Mouse (Mus musculus): ENCODE results near the gene Cilp. TPM values are rescaled to one million over a fixed set of nuclear protein-coding genes. Genes with fewer than 3 reads are reported as not detected.
"Not testable (repeated sequence)": the region's sequence is repeated elsewhere in the genome, so short reads cannot be mapped to it uniquely, and the experiment has no call there.

Gene Cilp
- total RNA-seq, 1 experiment from 2014 or later, result 4.3 TPM

DNA sequence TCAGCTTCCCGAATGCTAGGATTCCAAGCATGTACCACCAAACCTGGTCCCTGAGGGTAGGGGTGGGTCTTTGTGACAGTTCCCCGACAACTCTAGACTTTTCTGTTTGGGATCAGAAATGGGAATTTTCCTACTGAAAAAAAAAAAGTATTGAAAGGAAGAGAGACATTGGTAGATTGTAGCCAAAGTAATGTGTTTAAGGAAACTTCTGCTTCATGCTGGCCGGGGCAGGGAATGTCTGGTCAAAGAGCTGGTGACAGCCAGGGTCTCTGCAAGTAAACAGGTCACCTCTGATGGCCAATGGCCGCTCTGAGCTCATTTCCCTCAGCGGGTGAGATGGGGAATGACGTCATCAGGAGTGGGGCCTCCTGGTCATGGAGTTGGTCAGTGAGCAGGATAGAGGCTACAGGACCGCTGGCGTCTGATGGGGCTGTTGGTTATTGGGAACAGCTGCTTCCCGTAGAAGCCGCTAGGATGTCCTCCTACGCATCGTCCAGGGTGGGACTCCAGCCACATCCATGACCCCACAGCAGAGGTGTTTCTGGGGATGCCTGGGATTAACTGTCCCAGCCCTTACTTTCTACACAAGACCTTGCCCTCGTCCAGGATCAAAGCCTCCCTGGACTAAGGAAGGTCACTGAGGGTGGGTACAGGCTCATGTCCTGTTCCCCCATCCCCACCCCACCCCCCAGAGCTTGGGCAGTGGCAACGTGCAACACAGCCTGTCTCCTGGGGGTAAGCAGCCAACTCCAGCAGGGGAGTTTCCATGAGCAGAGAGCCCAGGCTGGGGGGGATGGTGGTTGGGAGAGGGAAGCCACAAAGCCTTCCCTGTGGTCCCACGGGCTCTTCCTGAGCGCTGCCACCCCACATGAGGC, 17.2 kb upstream of the Cilp start:
- no peak for DNase-seq

DNA sequence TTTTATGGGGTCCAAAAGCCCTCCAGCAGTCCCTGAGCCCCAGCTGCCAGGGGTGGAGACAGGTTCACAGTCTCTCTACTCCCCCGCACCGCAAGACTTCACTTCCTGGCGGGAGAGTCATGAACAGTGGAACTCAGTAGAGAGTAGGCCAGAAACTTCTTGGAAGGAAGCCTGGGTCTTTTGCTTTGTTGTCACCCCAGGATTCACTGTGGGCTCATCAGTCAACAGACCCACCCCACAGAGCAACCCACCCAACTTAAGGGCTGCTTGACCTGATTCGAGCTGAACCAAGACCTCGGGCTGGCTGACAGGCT, 16.6 kb upstream of the Cilp start:
- no peak for DNase-seq

DNA sequence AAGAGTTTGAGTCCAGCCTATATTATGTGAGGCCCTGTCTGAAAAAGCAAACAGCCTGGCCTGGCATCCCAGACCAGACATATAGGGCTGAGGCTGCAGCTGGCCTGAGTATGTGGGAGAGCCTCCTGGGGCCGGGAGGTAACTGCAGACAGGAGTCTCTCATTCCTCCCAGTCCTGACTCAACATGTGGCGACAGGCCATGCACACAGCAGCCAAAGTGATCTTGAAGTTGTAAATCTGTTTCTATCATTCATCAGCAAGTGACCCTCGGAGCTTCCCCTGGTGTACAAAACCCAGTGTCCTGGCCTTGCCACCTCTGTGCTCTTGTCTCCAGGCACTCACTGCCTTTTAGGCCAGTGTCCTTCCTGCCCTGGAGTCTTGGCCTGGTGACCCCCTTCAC, 13.0 kb upstream of the Cilp start:
- peak; percentile 63 for DNase-seq

DNA sequence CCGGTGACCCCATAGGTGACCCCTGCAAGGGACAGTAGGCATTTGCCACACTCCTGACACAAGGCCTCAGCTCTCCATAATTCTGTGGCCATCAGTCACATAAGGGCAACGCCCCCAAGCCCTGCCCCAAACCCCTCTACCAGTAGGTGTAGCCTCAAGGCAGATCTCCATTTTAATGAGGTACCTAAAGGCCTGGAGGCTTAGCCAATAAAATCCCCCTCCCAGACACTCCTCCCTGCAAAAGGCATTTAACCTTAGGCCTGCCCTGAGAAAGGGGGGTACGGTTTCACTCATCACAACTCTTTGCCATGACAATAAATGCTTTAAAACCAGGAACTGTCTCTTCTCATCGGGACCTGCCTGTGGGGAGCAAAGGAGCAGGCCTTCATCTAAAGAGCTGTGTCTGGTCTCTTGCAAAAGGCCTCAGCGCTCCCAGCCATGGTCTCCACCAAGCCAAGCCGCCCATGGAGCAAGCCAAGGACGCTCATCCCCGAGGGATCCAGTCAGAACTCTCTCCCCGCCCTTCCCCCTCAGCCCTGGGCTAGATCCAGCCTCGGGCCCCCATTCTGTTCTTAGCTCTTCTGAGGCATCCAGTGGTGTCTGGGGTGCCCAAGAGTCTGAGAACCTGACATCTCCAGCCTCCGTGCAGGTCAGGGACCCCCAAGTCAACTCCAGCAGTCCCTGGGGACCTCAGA, 8.9 kb upstream of the Cilp start:
- no peak for DNase-seq

DNA sequence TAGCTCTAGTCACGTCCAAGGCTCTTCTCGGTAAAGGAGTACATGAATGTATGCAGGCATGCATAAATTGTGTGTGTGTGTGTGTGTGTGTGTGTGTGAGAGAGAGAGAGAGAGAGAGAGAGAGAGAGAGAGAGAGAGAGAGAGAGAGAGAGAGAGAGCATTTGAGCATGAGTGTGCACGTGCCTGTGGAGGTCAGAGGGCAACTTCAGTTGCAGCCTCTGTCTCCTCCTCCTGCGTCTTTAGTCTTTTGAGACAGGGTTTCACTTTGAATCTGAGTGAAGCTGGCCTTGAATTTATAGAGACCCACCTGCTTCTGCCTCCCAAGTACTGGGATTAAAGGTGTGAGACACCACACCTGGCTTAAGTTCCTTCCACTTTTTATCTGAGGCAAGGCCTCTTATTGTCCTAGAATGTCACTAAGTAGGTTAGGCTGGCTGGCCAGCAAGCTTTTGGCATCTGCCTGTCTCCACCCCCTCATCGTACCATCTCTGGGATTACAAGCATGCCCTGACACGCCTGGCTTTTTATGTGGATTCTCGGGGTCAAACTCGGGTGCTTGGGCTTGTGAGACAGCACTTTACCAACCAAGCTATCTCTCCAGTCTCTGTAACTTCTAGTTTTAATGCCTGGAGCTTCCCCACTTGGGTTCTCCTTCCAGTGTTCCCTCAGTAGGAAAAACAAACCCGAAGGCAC, 7.6 kb upstream of the Cilp start:
- no peak for DNase-seq

DNA sequence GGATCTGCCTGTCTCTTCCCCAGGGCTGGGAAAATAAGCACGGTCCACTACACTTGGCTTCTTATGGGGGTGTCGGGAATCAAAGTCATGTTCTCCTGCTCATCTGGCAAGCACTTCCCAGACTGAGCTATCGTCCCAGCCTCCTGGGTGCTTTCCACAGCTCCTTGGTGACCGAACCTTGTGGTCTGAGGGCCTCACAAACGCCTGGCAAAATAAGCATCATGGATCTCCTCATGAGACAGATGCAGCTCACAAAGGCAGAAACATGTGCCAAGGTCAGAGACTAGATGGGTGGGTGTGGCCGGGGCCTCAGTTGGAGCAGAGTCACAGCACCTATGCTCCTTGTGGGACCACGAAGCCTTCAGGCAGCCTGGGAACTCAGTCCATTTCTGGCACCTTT, 5.6 kb upstream of the Cilp start:
- no peak for DNase-seq

DNA sequence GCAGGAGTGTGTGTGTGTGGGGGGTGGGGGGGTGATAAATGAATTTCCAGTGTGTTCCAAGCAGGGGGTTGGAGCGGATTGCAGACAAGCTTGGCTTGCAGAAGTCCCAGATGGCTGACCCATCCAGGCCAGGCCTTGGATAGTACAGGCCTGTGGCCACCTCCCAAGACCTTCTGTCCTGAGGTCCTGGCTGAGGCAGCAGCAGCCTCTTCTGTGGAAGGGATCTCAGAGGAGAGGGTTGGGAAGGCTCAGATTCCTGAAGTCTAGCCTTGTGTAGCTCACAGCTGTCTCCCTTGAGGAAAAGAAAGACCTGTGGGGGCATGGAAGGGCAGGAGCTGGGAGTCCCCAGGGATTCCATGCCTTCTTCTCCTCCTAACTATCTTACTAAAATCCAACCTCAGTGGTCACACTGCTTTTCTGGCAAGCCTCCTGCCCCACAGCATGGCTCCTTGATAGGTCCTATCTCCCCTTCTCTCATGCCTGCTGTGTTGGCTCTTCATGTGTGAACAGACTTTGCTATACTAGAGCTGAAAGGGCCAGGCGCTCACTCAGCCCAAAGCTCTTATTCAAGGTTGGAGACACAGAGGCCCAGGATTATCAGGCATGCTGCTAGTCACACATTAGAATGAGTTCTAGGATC, 3.3 kb upstream of the Cilp start:
- DNase-seq, result no peak

DNA sequence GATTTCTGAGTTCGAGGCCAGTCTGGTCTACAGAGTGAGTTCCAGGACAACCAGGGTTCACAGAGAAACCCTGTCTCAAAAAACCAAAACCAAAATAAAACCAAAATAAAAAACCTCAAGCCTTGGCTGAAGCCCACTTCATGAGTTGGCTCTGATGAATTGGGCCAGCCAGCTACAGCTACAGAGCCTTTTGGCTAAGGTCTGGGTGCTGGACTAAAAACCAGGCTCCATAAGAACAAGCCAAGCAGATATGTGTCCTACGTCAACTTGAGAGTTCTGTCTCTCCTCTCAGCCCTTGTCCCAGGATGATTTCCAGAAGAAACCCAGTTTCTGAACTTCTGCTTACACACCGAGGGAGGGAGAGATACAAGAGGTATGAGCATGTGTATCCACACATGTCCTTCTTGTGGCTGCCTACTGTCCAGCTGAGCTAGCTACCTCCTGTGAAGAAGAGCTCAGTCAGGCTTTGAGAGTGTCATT, 2.3 kb upstream of the Cilp start:
- DNase-seq, result no peak

DNA sequence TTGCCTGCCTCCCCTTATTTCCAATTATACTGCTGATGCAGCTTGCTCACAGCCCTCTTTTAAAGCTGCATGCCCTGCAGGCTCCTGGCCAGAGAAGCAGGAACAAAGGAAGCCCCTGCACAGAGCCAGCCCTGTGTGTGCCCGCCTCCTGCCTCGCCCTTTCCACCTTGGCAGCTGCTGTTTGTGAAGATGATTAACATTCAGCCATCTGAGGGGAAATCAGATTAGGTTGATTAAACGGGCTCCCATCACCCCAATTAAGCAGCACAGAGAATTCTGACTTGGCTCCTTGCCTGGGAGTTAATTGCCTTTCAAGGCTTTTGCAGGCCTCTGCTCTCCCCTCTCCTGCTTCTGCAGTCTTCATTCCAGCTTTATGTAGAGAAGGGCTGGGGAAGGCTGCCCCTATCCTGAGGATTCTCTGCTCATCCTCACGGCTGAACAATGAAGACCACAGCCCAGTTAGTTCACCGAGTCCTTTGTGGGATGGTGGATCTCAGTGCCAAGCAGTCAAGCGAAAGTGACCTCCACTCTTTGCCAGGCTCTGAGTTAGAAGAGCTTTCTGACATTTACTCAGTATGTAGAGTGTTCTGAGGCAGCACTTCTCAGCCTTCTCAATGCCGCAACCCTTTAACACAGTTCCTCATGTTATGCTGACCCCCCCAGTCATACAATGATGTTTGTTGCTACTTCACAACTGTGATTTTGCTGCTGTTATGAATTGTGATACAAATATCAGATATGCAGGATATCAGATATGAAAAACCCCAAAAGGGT, 2.9 kb downstream of the Cilp start:
- no peak for DNase-seq

DNA sequence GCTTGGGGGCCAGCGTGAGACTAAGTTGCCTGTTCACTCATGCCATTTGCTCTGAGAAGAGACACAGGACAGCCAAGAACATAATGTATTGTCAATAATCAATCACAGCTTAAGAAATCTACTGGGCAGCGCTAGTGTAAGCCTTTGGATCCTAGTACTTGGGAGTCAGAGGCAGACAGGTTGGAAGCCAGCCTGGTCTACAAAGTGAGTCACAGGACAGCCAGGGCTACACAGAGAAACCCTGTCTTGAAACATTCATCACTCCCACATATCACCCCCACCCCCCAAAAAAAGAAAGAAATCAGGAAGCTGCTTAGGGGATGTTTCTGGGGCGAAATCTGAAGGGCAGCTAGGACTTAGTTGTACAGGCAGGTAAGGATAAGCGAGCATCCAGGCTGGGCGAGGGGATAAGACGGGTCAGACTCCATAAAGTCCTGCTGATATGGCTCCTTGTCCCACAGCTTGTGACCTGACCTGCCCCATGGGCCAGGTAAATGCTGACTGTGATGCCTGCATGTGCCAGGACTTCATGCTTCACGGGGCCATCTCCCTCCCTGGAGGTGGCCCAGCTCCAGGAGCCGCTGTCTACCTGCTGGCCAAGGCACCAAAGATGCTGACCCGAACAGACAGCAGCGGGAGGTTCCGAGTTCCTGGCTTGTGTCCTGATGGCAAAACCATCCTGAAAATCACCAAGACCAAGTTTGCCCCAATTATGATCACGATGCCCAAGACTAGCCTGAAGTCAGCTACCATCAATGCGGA, 8.2 kb downstream of the Cilp start:
- no peak for DNase-seq

DNA sequence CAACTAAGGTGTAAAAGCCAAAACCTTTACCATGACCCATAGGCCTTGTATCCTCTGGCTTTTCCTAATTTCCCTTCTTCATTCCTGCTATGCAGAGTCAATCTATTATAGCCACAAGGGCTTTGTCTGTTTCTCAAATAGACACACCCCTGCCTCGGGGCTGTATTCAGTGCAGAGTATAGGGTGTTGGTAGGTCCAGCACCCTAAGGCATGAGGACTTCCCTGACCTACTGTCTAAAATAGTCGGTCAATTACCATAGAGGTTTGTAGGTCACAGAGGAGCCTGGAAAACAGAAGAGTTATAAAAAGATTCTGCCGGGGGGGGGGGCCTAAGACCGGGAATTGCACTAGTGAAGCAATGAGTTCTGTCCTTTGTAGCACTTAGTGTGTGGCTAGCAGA, 8.9 kb downstream of the Cilp start:
- DNase-seq, result no peak

DNA sequence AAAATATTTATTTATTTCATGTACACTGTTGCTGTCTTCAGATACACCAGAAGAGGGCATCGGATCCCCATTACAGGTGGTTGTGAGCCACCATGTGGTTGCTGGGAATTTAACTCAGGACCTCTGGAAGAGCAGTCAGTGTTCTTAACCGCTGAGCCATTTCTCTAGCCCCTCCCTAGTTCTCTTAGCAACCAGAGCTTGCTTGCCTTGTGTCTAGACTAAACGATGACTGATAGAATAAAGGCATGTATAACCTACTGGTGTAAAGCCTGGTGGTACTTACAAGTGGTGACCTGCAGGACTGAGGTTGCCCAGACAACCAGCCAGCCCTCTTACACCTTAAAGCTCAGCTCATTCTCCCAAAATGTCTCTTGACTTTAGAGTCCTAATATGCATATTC, 9.9 kb downstream of the Cilp start:
- DNase-seq, result not testable (repeated sequence)

DNA sequence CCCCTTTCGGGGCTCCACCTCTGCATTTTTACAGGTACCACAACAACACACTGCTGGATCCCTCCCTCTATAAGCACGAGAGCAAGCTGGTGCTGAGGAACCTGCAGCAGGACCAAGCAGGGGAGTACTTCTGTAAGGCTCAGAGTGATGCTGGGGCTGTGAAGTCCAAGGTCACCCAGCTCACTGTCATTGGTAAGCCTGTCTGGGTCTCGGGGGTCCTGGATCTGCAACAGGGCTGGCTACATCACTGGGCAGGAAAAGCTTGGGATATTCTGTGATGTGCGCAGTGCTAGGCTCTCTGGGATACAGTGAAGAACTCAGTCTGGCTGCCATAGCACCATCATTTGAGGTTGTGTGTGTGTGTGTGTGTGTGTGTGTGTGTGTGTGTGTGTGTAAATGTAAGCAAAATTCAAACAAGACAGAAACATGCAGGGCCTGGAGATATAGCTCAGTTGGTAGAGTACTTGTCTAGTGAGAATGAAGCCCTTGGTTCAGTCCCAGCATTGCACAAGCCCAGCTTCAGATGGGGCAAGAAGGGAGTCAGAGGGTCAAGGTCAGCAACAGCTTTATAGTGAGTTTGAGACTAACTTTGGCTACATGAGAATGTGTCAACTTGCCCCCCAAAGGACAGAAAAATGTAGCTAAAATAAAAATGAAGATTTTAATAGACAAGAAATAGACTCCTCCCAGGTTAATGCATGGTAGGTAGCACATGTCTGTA, 11.0 kb downstream of the Cilp start:
- DNase-seq, result no peak

DNA sequence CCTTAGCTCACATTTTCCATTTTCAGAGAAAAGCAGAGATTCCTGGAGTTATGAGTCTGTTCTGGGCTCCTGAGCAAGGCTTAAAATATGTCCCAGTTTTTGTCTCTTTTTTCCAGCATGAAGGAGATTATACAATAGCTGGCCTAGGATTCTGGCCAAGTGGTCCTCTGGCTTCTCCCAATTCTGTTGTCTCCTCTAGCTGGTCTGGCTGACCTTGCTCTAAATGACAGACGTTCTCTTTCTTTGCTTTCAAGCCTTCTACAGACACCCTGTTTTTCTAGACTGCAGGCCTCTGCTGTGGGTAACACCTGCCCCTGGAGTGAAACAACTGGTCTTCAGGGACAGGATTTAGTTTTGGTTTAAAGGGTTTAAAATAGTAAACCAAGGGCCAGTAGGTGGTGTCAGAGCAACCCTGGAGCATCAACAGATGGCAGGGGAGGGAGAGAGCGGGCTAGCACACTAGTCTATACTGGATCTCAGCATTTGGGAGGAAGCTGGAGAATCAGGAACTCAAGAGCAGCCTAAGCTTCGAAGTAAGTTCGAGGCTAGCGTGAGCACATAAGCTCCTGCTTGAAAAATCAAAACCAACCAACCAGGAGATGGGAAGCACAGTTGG, 16.7 kb downstream of the Cilp start:
- DNase-seq, result no peak

DNA sequence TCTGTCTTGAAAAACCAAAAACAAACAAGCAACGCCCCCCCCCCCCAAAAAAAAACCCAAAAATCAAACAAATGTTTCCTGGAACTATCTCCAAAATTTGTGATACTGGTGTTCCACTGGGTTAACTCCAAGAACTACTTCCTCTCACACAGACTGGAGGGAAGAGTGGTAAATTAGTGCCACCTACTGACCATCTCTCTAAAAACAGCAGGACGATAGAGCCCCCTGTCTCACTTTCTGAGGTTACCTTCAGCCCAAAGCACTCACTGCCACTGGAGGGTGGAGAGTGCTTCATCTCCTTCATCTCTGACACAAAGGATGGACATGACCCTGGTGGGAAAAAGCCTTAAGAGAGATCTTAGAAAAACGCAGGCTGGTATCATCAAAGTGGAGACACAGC, 18.3 kb downstream of the Cilp start:
- no peak for DNase-seq

DNA sequence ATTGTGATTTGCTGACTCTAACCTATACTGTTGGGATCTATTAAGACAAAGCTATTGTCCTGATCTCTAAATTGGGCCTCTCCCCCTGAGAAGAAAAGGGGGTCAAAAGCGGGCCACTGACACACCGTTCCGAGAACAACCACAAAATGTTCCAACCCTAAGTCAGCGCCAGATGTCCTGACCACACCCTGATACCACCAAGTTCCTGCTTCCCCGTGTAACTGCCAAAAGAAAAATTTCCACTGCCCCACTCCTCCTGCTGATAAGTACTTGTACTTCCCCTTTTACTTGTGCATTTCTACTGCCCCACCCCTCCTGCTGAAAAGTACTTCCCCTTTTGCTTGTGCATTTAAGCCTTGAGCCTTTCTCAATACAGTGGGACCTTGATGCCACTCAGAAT, 23.3 kb downstream of the Cilp start:
- not testable (repeated sequence) for DNase-seq

DNA sequence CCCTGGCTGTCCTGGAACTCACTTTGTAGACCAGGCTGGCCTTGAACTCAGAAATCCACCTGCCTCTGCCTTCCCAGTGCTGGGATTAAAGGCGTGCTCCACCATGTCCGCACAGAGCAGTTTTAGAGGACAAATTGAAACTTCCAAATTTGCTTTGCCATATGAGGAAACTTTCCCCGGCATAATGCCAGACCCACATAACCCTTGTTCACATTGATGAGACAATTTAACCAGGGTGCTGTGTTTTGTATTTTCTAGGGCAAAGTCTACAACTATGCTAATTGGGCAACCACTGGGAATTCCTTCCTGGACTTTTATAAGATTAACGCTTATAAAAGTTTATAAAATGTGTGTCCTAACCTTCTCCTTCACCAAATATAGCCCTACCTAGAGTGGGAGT, 25.0 kb downstream of the Cilp start:
- no peak for DNase-seq

DNA sequence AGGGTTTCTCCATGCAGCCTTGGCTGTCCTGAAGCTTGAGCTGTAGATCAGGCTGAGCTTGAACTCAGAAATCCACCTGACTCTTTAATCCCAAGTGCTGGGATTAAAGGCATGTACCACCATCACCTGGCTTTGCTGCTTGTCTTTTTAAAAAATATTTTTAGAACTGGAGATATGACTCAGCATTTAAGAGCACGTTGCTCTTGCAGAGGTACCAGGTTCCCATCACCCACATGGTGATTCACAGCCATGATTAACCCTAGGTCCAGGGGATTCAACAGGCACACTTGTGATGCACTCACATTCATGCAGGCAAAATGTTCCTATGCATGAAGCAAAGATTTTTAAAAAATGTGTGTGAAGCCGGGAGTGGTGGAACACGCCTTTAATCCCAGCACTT, 27.4 kb downstream of the Cilp start:
- no peak for DNase-seq

DNA sequence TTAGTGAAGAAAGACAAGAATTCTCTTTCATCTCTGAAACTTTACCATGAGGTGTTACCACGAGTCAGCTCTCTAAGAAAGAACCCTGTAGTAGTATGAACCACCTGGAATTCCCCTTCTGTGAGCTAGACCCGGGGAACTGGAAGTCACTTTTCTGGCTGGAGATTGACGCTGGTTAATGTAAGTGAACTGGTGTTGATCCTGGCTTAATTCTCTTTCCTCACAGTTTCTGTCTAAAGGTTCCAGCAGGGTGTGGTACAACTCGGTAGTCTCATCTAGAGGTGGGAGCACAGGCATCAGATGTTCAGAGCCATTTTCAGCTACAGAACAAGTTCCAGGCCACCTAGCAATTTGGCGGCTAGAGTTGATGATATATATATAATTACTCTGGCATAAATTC, 28.1 kb downstream of the Cilp start:
- no peak for DNase-seq

DNA sequence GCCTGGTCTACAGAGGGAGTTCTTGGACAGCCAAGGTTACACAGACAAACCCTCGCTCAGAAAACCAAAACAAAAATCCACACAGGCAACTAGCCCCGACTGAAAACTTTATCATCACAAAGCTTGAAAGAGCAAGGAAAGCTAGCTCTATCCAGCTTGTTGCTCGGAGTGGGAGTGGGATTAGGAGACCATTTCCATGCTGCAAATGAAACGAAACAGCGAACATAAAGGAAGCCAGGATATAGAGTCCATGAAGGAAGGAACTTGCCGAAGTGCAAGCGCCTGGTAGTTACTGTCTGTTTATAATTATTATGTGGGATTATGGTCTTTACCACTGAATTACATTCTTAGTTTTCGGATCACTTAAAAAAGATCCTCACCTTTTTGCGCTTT, 28.6 kb downstream of the Cilp start:
- no peak for DNase-seq
